In genomic region chr11:86966696-86967095, GRCm38 (mm10) we compare ENCODE assay signal across 22 mouse cellular contexts. TPM values are rescaled to one million over a fixed set of nuclear protein-coding genes. Genes with fewer than 3 reads are reported as not detected.
DNase-seq lines count a peak whose midpoint lies in the region; ATAC-seq and TF ChIP-seq lines count a peak whose summit lies in the region.
"Had no signal": no experiment of that assay in that cellular context is flagged by ENCODE, and none has a peak within 500 bp of the region (broad histone marks: within the 10 kb centered on the region; RNA-seq: fewer than 3 reads in every experiment).

No protein-coding gene starts in this region.

- peaks cover 46% of the 10 kb centered on the region for H3K4me1 ChIP-seq in intestine, embryonic 16.5 days (ENCODE audit: control insufficient read depth, insufficient read depth, low read length)
- H3K4me1 ChIP-seq in intestine, postnatal 0 days (replicated peaks; ENCODE audit: control insufficient read depth, insufficient read depth, low read length), result peaks cover 34% of the 10 kb centered on the region
- H3K4me1 ChIP-seq in thymus, adult 2 months (replicated peaks; ENCODE audit: control insufficient read depth, insufficient read depth, low read length), result peaks cover 37% of the 10 kb centered on the region

- H3K9ac ChIP-seq in intestine, embryonic 16.5 days (ENCODE audit: low read depth, low read length), result no peak overlapping the region
- no peak overlapping the region for H3K9ac ChIP-seq in intestine, postnatal 0 days (ENCODE audit: low read depth, low read length)
- H3K9ac ChIP-seq: embryonic facial prominence, embryonic 12.5 days; embryonic facial prominence, embryonic 15.5 days; forebrain, postnatal 0 days; hindbrain, embryonic 12.5 days; hindbrain, embryonic 15.5 days had no signal

- H3K4me3 ChIP-seq in intestine, embryonic 16.5 days (ENCODE audit: low read length), result no peak overlapping the region
- no peak overlapping the region for H3K4me3 ChIP-seq in intestine, postnatal 0 days (ENCODE audit: low read depth, low read length)
- no peak overlapping the region for H3K4me3 ChIP-seq in thymus, adult 2 months (ENCODE audit: control insufficient read depth, insufficient read depth, low read length)
- H3K4me3 ChIP-seq: embryonic facial prominence, embryonic 12.5 days; embryonic facial prominence, embryonic 15.5 days; gastrocnemius, adult 2 months; hindbrain, embryonic 12.5 days; hindbrain, embryonic 15.5 days had no signal

- DNase-seq in thymus, adult 2 months, result no peak
- DNase-seq in thymus, postnatal 14 days, result no peak
- peak; percentile 51 for DNase-seq in induced T-regulatory cell, adult 2 months (ENCODE audit: low read depth)
- DNase-seq in testis, postnatal 10 days (ENCODE audit: low spot score), result no peak
- DNase-seq: adrenal gland, postnatal 14 days; cerebellum, adult 11 months; cerebellum, adult 2 months; cerebellum, adult 9-11 months; cerebellum, postnatal 25 days; forebrain, postnatal 0 days; gastrocnemius, postnatal 14 days; heart, adult 11 months had no signal

- ATAC-seq in intestine, embryonic 16.5 days, result no peak
- ATAC-seq in intestine, postnatal 0 days, result no peak
- ATAC-seq in megakaryocyte-erythroid progenitor cell, adult 5-6 weeks (replicated peaks; ENCODE audit: low FRiP score, low TSS enrichment, poor library complexity, severe bottlenecking), result no peak
- ATAC-seq: forebrain, embryonic 14.5 days; forebrain, postnatal 0 days had no signal

- H3K27me3 ChIP-seq in intestine, embryonic 16.5 days (replicated peaks; ENCODE audit: control insufficient read depth, insufficient read depth, low read length), result no peaks in the 10 kb centered on the region
- no peaks in the 10 kb centered on the region for H3K27me3 ChIP-seq in intestine, postnatal 0 days (replicated peaks; ENCODE audit: control insufficient read depth, insufficient read depth, low read length)
- no peaks in the 10 kb centered on the region for H3K27me3 ChIP-seq in thymus, adult 2 months (ENCODE audit: control insufficient read depth, insufficient read depth, low read length)
- H3K27me3 ChIP-seq: embryonic facial prominence, embryonic 12.5 days; embryonic facial prominence, embryonic 15.5 days; hindbrain, embryonic 12.5 days; hindbrain, embryonic 15.5 days had no signal

- 80% methylated on average over 3 of the region's 3 CpGs for WGBS in intestine, embryonic 16.5 days
- WGBS in intestine, postnatal 0 days, result 79% methylated on average over 3 of the region's 3 CpGs
- 81% methylated on average over 3 of the region's 3 CpGs for WGBS in thymus, adult 2 months

- no peaks in the 10 kb centered on the region for H3K36me3 ChIP-seq in intestine, embryonic 16.5 days (ENCODE audit: control insufficient read depth, insufficient read depth, low read length)
- peaks cover 19% of the 10 kb centered on the region for H3K36me3 ChIP-seq in intestine, postnatal 0 days (ENCODE audit: control insufficient read depth, insufficient read depth)
- peaks cover 17% of the 10 kb centered on the region for H3K36me3 ChIP-seq in thymus, adult 2 months (ENCODE audit: control insufficient read depth, insufficient read depth, low read length)
- H3K36me3 ChIP-seq: embryonic facial prominence, embryonic 15.5 days; hindbrain, embryonic 12.5 days; hindbrain, embryonic 15.5 days had no signal

- peak overlapping the region; percentile 19; the same call in 1 of the 2 replicates for H3K27ac ChIP-seq in intestine, embryonic 16.5 days (ENCODE audit: low read length)
- H3K27ac ChIP-seq in intestine, postnatal 0 days (ENCODE audit: low read depth, low read length), result no peak overlapping the region
- peak overlapping the region; percentile 8; the same call in 1 of the 2 replicates for H3K27ac ChIP-seq in thymus, adult 2 months (ENCODE audit: control insufficient read depth, insufficient read depth, low read length)
- H3K27ac ChIP-seq: embryonic facial prominence, embryonic 12.5 days; embryonic facial prominence, embryonic 15.5 days; hindbrain, embryonic 12.5 days; hindbrain, embryonic 15.5 days had no signal

- no peak overlapping the region for H3K4me2 ChIP-seq in intestine, embryonic 16.5 days (ENCODE audit: low read depth, low read length)
- no peak overlapping the region for H3K4me2 ChIP-seq in intestine, postnatal 0 days (replicated peaks; ENCODE audit: low read depth)
- H3K4me2 ChIP-seq: embryonic facial prominence, embryonic 12.5 days; embryonic facial prominence, embryonic 15.5 days; heart, embryonic 11.5 days; hindbrain, embryonic 12.5 days; hindbrain, embryonic 15.5 days had no signal

- no peak for TF ChIP-seq POLR2A in thymus, adult 2 months (IDR thresholded peaks at IDR 0.05; ENCODE audit: control insufficient read depth, extremely low read depth, insufficient read depth, low read length, poor library complexity)

- TF ChIP-seq CTCF in intestine, postnatal 0 days (IDR thresholded peaks at IDR 0.05; ENCODE audit: low read depth), result no peak
- no peak for TF ChIP-seq CTCF in thymus, adult 2 months (IDR thresholded peaks at IDR 0.05; ENCODE audit: borderline replicate concordance, control insufficient read depth, extremely low read depth, insufficient read depth, low read length, poor library complexity)

- no peaks in the 10 kb centered on the region for H3K9me3 ChIP-seq in intestine, embryonic 16.5 days (ENCODE audit: control insufficient read depth, low read length)
- H3K9me3 ChIP-seq in intestine, postnatal 0 days (ENCODE audit: control insufficient read depth), result no peaks in the 10 kb centered on the region
- H3K9me3 ChIP-seq: embryonic facial prominence, embryonic 12.5 days; embryonic facial prominence, embryonic 15.5 days; hindbrain, embryonic 12.5 days; hindbrain, embryonic 15.5 days had no signal

RNA-seq across cellular contexts. Expression of gene Ypel2, which starts 26.8 kb away (rescaled TPM):
- 7.5 and 8.6 TPM in 2 replicates for polyA plus RNA-seq in intestine, embryonic 16.5 days (2015; fragmentation: Nextera tagmentation; extraction: Ambion mirVana)
- polyA plus RNA-seq in intestine, postnatal 0 days (2015; fragmentation: Nextera tagmentation; extraction: Ambion mirVana), result 4.6 and 5.9 TPM in 2 replicates
- polyA plus RNA-seq in thymus, adult 2 months (2012; rRNA removed), result 16.0 and 16.2 TPM in 2 replicates
- 0.79 and 1.0 TPM in 2 replicates for total RNA-seq in megakaryocyte-erythroid progenitor cell, adult 5-6 weeks (2014; fragmentation: Nextera tagmentation)
- total RNA-seq in megakaryocyte-erythroid progenitor cell, adult 5-6 weeks (2017), result 1.0 TPM in 2 replicates
